Mouse (Mus musculus) E14TG2a.4 (cell line): ENCODE data around the gene Gstt1.

ENCODE experiments used
- CTCF ChIP-seq: conservative IDR thresholded peaks from 2 replicates; pipeline ENCODE4 v1.5.1; 2014; ENCODE audit warnings: low read length
- NANOG ChIP-seq: IDR thresholded peaks from 2 replicates; pipeline ENCODE4 v1.6.1; 2014; ENCODE audit warnings: borderline replicate concordance, low read length, mixed read lengths
- POU5F1 ChIP-seq: IDR thresholded peaks from 2 replicates; pipeline ENCODE4 v1.6.1; 2014; ENCODE audit warnings: low read length, borderline replicate concordance

DNA sequence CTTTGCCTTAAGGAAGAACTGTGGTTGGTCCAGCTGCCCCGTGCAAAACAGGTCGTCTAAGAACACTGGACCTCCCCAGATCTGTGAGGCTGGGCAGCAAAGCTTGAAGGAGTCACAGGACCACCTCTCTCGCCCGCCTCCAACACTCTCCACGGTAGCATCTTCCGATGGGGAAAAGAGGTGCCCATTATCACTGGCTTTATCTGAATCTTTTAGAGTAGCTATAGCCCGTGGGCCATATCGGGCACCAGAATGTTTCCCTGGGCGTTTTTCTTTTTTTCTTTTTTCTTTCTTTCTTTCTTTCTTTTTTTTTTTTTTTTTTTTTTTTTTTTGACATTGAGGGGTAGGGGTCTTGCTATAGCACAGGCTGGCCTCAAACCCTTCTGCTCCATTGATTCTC, 36.3 kb upstream of the Gstt1 start:
- TF ChIP-seq CTCF: no peak
- no peak for TF ChIP-seq NANOG
- no peak for TF ChIP-seq POU5F1
